Mouse (Mus musculus): ENCODE measurements around the gene Tom1l2. TPM values are rescaled to one million over a fixed set of nuclear protein-coding genes. Genes with fewer than 3 reads are reported as not detected.

The Tom1l2 gene
- total RNA-seq, 2 experiments from 2014 or later: 170 to 180 TPM

GRCm38 (mm10) chr11:60199702-60200184 lies 153.0 kb downstream of the Tom1l2 start:
- peak; percentile 90 for DNase-seq

- DNase-seq: no peak
Observed at GRCm38 (mm10) chr11:60198651-60199050, 154.1 kb downstream of the Tom1l2 start.

- no peak for DNase-seq
Observed at GRCm38 (mm10) chr11:60197998-60198619, 154.6 kb downstream of the Tom1l2 start.

- no peak for DNase-seq
Observed at GRCm38 (mm10) chr11:60196344-60196743, 156.4 kb downstream of the Tom1l2 start.

DNA sequence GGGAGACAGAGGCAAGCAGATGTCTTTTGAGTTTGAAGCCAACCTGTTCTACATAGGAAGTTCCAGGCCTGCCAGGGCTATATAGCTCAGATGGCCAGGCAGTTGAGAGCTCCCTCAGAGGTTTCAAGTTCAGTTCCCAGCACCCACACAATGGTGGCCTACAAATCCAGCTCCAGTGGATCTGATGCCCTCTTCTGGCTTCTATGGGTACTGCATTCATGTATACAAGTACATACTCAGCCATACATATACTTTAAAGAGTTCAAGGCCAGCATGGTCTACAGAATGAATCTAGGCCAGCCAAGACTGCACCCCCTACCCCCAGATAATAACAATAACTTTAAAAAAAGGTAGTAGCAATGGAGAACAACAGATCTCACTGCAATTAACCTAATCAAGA lies 157.6 kb downstream of the Tom1l2 start:
- DNase-seq: no peak

DNA sequence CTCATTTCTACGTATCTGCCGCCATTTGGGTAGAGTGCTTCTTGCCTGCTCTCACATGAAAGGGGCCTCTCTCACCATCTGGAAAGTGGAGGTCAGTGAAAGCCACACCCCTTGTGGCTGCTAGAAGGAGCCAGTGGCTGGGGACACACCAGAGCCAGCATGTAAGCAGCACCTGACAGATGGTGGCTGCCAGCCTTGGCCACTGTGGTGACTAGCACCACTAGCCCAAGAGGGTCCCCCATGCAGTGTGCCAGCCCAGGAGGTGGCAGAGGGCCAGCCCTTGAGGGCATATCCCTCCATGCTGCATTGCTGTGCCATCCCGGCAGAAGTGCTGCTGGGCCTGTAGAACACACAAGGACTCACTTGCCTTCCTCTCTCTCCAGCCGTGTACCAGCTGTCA lies 159.1 kb downstream of the Tom1l2 start:
- DNase-seq: no peak

- DNase-seq: no peak
Observed at GRCm38 (mm10) chr11:60192534-60192933, 160.2 kb downstream of the Tom1l2 start.

DNA sequence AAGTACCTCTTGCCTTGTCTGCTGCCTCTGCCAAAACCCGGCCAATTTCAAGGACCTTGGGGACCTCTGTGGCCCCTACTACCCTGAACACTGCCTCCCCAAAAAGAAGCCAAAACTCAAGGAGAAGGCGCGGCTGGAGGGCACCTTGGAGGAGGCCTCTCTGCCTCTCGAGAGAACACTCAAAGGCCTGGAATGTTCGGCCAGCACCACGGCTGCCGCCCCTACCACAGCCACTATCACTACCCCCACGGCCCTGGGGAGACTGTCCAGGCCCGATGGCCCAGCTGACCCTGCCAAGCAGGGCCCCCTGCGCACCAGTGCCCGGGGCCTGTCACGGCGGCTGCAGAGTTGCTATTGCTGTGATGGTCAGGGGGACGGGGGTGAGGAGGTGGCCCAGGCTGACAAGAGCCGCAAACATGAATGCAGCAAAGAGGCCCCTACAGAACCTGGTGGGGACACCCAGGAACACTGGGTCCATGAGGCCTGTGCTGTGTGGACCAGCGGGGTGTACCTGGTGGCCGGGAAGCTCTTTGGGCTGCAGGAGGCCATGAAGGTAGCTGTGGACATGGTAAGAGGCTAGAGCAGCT lies 162.6 kb downstream of the Tom1l2 start:
- DNase-seq: no peak

DNA sequence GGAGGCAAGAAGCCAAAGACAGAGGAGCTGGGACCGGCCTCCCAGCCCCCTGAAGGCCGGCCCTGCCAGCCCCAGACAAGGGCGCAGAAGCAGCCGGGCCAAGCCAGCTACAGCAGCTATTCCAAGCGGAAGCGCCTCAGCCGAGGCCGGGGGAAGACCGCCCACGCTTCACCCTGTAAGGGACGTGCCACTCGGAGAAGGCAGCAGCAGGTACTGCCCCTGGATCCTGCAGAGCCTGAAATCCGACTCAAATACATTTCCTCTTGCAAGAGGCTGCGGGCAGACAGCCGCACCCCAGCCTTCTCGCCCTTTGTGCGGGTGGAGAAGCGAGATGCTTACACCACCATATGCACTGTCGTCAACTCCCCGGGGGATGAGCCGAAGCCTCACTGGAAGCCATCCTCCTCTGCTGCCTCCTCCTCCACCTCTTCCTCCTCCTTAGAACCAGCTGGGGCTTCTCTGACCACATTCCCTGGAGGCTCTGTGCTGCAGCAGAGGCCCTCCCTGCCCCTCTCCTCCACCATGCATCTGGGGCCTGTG lies 163.1 kb downstream of the Tom1l2 start:
- DNase-seq: no peak

- DNase-seq: no peak
Observed at GRCm38 (mm10) chr11:60188275-60188853, 164.3 kb downstream of the Tom1l2 start.

- DNase-seq: no peak
Observed at GRCm38 (mm10) chr11:60187070-60187469, 165.6 kb downstream of the Tom1l2 start.

GRCm38 (mm10) chr11:60185396-60186231 lies 167.1 kb downstream of the Tom1l2 start:
- peak; percentile 63 to 64 for DNase-seq

DNA sequence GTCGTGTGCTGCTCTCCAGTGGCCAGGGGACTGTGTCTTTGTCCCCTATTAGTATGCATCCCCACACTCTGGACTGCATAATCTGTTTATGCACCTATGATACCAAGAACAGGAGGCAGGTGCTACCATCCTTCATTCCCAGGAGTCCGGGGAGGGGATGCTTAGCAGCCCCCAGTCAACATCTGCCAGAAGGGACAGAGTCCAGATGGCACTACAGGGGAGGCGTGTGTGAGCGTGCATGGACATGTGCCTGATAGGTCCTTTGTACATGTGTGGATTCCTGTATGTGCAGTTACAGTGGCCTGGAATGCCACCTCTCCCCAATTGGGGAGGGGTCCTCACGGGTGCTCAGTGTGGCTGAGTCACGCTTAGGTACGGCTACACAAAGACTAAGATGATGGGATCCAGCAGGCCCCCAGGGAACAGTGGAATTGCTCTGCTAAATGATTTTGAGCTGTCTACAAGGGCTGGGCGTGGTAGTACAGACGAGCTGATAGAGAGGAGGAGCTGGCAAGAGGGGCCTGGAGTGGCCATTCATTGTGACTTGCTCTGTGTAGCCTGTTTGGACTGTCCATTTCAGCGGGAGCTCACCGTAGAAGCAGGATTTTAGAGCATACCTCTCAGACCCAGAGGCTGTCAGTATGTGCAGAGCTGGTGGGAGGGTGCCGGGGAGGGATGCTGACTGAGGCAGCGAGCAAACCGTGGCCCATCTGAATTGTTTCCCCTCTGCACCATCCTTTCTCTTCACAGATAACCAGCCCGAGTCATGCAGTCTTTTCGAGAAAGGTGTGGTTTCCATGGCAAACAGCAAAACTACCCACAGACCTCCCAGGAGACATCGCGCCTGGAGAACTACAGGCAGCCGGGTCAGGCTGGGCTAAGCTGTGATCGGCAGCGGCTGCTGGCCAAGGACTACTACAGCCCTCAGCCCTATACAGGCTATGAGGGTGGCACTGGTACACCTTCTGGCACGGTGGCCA lies 168.1 kb downstream of the Tom1l2 start:
- no peak for DNase-seq

DNA sequence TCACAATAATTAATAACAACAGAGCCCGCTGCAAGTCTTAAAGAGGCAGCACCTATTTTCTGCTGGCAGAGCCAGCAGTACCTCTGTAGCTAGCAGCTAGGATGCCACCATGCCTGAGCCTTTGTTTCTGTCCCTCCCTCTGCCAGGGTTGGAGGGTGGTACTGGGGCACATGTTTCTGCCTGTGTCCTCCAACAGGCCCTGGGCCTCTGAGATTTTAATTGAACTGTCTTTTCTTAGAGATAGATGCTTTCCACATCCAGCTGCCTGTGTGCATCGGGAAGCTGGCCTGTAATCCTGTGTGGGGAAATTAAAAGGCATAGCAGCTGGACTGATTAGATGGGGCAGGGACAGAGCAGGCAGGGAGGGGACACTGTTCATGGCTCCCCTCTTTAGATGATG lies 170.0 kb downstream of the Tom1l2 start:
- no peak for DNase-seq

- DNase-seq: no peak
Observed at GRCm38 (mm10) chr11:60182116-60182670, 170.5 kb downstream of the Tom1l2 start.

- DNase-seq: no peak
Observed at GRCm38 (mm10) chr11:60178506-60178905, 174.2 kb downstream of the Tom1l2 start.

GRCm38 (mm10) chr11:60178005-60178404 lies 174.7 kb downstream of the Tom1l2 start:
- DNase-seq: no peak

- DNase-seq: peak; percentile 68 to 75
Observed at GRCm38 (mm10) chr11:60176975-60177657, 175.6 kb downstream of the Tom1l2 start.
